11 mouse cellular contexts compared by ENCODE assay signal in genomic region chr10:57727666-57728065, GRCm38 (mm10). TPM values are rescaled to one million over a fixed set of nuclear protein-coding genes. Genes with fewer than 3 reads are reported as not detected.
DNase-seq lines count a peak whose midpoint lies in the region; ATAC-seq and TF ChIP-seq lines count a peak whose summit lies in the region.
"Had no signal": no experiment of that assay in that cellular context is flagged by ENCODE, and none has a peak within 500 bp of the region (broad histone marks: within the 10 kb centered on the region; RNA-seq: fewer than 3 reads in every experiment).

No protein-coding gene starts in this region.

- no peaks in the 10 kb centered on the region for H3K36me3 ChIP-seq in kidney, postnatal 0 days (ENCODE audit: insufficient read depth, low read length)
- no peaks in the 10 kb centered on the region for H3K36me3 ChIP-seq in midbrain, embryonic 13.5 days
- H3K36me3 ChIP-seq: embryonic facial prominence, embryonic 12.5 days; liver, embryonic 13.5 days had no signal

- H3K4me3 ChIP-seq in kidney, postnatal 0 days (replicated peaks; ENCODE audit: low read depth, low read length): no peak overlapping the region
- no peak overlapping the region for H3K4me3 ChIP-seq in bone marrow, adult 2 months (replicated peaks; ENCODE audit: control insufficient read depth, low read depth, low read length)
- no peak overlapping the region for H3K4me3 ChIP-seq in midbrain, embryonic 13.5 days (replicated peaks)
- H3K4me3 ChIP-seq: embryonic facial prominence, embryonic 12.5 days; liver, embryonic 13.5 days had no signal

- DNase-seq in kidney, postnatal 0 days (ENCODE audit: low spot score): peak; percentile 11
- DNase-seq in kidney, postnatal 36 days: no peak
- peak; percentile 3 to 6 for DNase-seq in heart, postnatal 36 days
- DNase-seq in naive thymus-derived CD4-positive, alpha-beta T cell, adult 2 months (ENCODE audit: low read depth): peak; percentile 63
- DNase-seq in gastrocnemius, postnatal 14 days: no peak
- no peak for DNase-seq in urinary bladder, postnatal 14 days (ENCODE audit: low spot score)
- DNase-seq: liver, embryonic 13.5 days had no signal

- H3K4me1 ChIP-seq in kidney, postnatal 0 days (replicated peaks; ENCODE audit: insufficient read depth, low read length): no peaks in the 10 kb centered on the region
- H3K4me1 ChIP-seq in bone marrow, adult 2 months (ENCODE audit: control insufficient read depth, insufficient read depth, low read length): peaks cover 1% of the 10 kb centered on the region
- H3K4me1 ChIP-seq in midbrain, embryonic 13.5 days (replicated peaks): no peaks in the 10 kb centered on the region
- H3K4me1 ChIP-seq: embryonic facial prominence, embryonic 12.5 days; liver, embryonic 13.5 days had no signal

- no peak for TF ChIP-seq CTCF in kidney, postnatal 0 days (IDR thresholded peaks at IDR 0.05; ENCODE audit: low read depth)
- 0 out of 2 replicates have a peak, but pooled peaks have one; percentile 5 for TF ChIP-seq CTCF in bone marrow, adult 2 months (IDR thresholded peaks at IDR 0.05; ENCODE audit: control insufficient read depth, insufficient read depth, low read length)

- intact Hi-C loops in heart, postnatal 36 days (cut with DNase I): loop anchor here (2.0 to 5.0 kb wide), 2 partner anchors 157 to 265 kb away; no protein-coding TSS in a partner anchor
- intact Hi-C loops in gastrocnemius, postnatal 14 days (cut with DNase I; ENCODE audit: low total_unique reads): no loop called here

- H3K9me3 ChIP-seq in kidney, postnatal 0 days (replicated peaks; ENCODE audit: low read length): no peaks in the 10 kb centered on the region
- no peaks in the 10 kb centered on the region for H3K9me3 ChIP-seq in midbrain, embryonic 13.5 days
- H3K9me3 ChIP-seq: embryonic facial prominence, embryonic 12.5 days; liver, embryonic 13.5 days had no signal

- TF ChIP-seq POLR2A in bone marrow, adult 2 months (IDR thresholded peaks at IDR 0.05; ENCODE audit: borderline replicate concordance, control insufficient read depth, low read depth, low read length): no peak

- no peak overlapping the region for H3K9ac ChIP-seq in kidney, postnatal 0 days (ENCODE audit: low read depth, low read length)
- H3K9ac ChIP-seq in midbrain, embryonic 13.5 days (replicated peaks): no peak overlapping the region
- H3K9ac ChIP-seq: embryonic facial prominence, embryonic 12.5 days; liver, embryonic 13.5 days had no signal

- no peak overlapping the region for H3K27ac ChIP-seq in kidney, postnatal 0 days
- H3K27ac ChIP-seq in bone marrow, adult 2 months (ENCODE audit: control insufficient read depth, insufficient read depth, low read depth, low read length, poor library complexity): peak overlapping the region; percentile 17; the same call in 1 of the 2 replicates
- no peak overlapping the region for H3K27ac ChIP-seq in midbrain, embryonic 13.5 days
- H3K27ac ChIP-seq: embryonic facial prominence, embryonic 12.5 days; liver, embryonic 13.5 days had no signal

- ATAC-seq in kidney, postnatal 0 days (replicated peaks; ENCODE audit: low FRiP score, low read depth): no peak
- ATAC-seq in midbrain, embryonic 13.5 days: no peak
- ATAC-seq: hindbrain, embryonic 16.5 days had no signal

- H3K27me3 ChIP-seq in kidney, postnatal 0 days (ENCODE audit: insufficient read depth, low read length): no peaks in the 10 kb centered on the region
- H3K27me3 ChIP-seq in midbrain, embryonic 13.5 days: no peaks in the 10 kb centered on the region
- H3K27me3 ChIP-seq: embryonic facial prominence, embryonic 12.5 days; liver, embryonic 13.5 days had no signal

- 80% methylated on average over 8 of the region's 8 CpGs for WGBS in kidney, postnatal 0 days
- WGBS in bone marrow, adult 2 months: 2% methylated on average over 8 of the region's 8 CpGs
- 87% methylated on average over 8 of the region's 8 CpGs for WGBS in midbrain, embryonic 13.5 days

- H3K4me2 ChIP-seq in kidney, postnatal 0 days (ENCODE audit: low read length): no peak overlapping the region
- no peak overlapping the region for H3K4me2 ChIP-seq in midbrain, embryonic 13.5 days (replicated peaks)
- H3K4me2 ChIP-seq: embryonic facial prominence, embryonic 12.5 days; liver, embryonic 13.5 days had no signal

RNA-seq across cellular contexts. Expression of gene Fabp7, which starts 57.0 kb away (rescaled TPM):
- 5.1 and 6.4 TPM in 2 replicates for polyA plus RNA-seq in kidney, postnatal 0 days (2015; fragmentation: Nextera tagmentation; extraction: Ambion mirVana)
- polyA plus RNA-seq in bone marrow, adult 2 months (2011; ENCODE audit: insufficient read depth, insufficient read length, low replicate concordance, missing spikeins): 1.8 TPM in 1 of 2 replicates, not detected in the other
- 1 to 10 TPM in 1 of 2 experiments, under 1 TPM in 1; 0.64 to 1.0 TPM for total RNA-seq in heart, postnatal 36 days (2021)
- total RNA-seq in gastrocnemius, postnatal 14 days (2021): under 1 TPM; 0.49 to 0.90 TPM
- polyA plus RNA-seq in midbrain, embryonic 13.5 days (2015; fragmentation: Nextera tagmentation; extraction: Ambion mirVana): 1,295 and 1,380 TPM in 2 replicates

Comparison
In these comparisons a context has a peak if more than half of its experiments do, and no peak if none do; other contexts are left out.
1. DNase-seq: peak in kidney, postnatal 0 days (single experiment), heart, postnatal 36 days (2 of 2) and naive thymus-derived CD4-positive, alpha-beta T cell, adult 2 months (single experiment); none in kidney, postnatal 36 days (0 of 2), gastrocnemius, postnatal 14 days (single experiment) and urinary bladder, postnatal 14 days (single experiment).
2. RNA of gene Fabp7, which starts 57.0 kb away (polyA plus RNA-seq): 1,295 to 1,380 TPM in midbrain, embryonic 13.5 days; 5.1 to 6.4 TPM in kidney, postnatal 0 days and 1.8 TPM in bone marrow, adult 2 months; every median in the first group is over 100 times any median in the second.